Mouse (Mus musculus) small intestine, adult 2 months (tissue): ENCODE results near the gene Tsc2. TPM values are rescaled to one million over a fixed set of nuclear protein-coding genes. Genes with fewer than 3 reads are reported as not detected.

Source experiments
- H3K27ac ChIP-seq: fragments of 200-500 bp; 2 replicates; pipeline ENCODE4 v1.5.1; 2012; ENCODE audit warnings: low read depth, low read length, control low read depth, inconsistent platforms; ENCODE audit not compliant: insufficient read depth
- H3K27me3 ChIP-seq: fragments of 200-500 bp; 2 replicates; pipeline ENCODE4 v1.6.1; 2012; ENCODE audit warnings: mild to moderate bottlenecking, moderate library complexity, low read length, inconsistent platforms; ENCODE audit not compliant: control insufficient read depth, insufficient read depth
- H3K36me3 ChIP-seq: fragments of 200-500 bp; 2 replicates; pipeline ENCODE4 v1.6.1; 2012; ENCODE audit warnings: mild to moderate bottlenecking, low read length, control low read depth, inconsistent platforms; ENCODE audit not compliant: control insufficient read depth, insufficient read depth
- H3K4me1 ChIP-seq: fragments of 200-500 bp; 2 replicates; pipeline ENCODE4 v1.6.1; 2012; ENCODE audit warnings: low read length, inconsistent platforms, mixed read lengths; ENCODE audit not compliant: control insufficient read depth, insufficient read depth, insufficient read length
- H3K4me3 ChIP-seq: fragments of 200-500 bp; 2 replicates; pipeline ENCODE4 v1.5.1; 2012; ENCODE audit warnings: low read depth, mild to moderate bottlenecking, control low read depth, inconsistent platforms, low read length, moderate library complexity
- CTCF ChIP-seq: fragments of 200-500 bp; IDR thresholded peaks from 2 replicates; pipeline ENCODE4 v1.5.1; 2012; ENCODE audit warnings: low read depth, mild to moderate bottlenecking, control low read depth, inconsistent platforms, low read length, moderate library complexity, mixed read lengths; ENCODE audit not compliant: insufficient replicate concordance, insufficient read length; ENCODE audit errors: extremely low read depth
- POLR2A ChIP-seq: fragments of 200-500 bp; IDR thresholded peaks from 2 replicates; pipeline ENCODE4 v1.6.1; 2012; ENCODE audit warnings: low read depth, mild to moderate bottlenecking, control low read depth, inconsistent platforms, low read length, moderate library complexity
- WGBS: fragments of 180-500 bp; shearing (Covaris S2); methylation state at CpG from one replicate; pipeline ENCODE4 v1.1.7; 2018; 5-methylcytosine and 5-hydroxymethylcytosine counted together
- polyA plus RNA-seq: library from polyadenylated mRNA; depleted of rRNA; stranded (reverse); fragments of >200 nt; gene quantifications from 2 replicates; pipeline ENCODE4 v1.2.3, GENCODE M21; 2012

Tsc2 gene
- polyA plus RNA-seq, 1 experiment: 83.5 TPM

- Histone ChIP-seq H3K4me1 (peaks cover 6% of the 10 kb centered on the region), H3K4me3 (peak overlapping the region; percentile 74), H3K36me3 (peaks cover 7% of the 10 kb centered on the region), H3K27ac (peak overlapping the region; percentile 72), H3K27me3 (no peaks in the 10 kb centered on the region)
- WGBS: 4% methylated on average over 22 of the region's 22 CpGs
- no peak for TF ChIP-seq CTCF
- no peak for TF ChIP-seq POLR2A
Measured at GRCm38 (mm10) chr17:24632813-24633449, 501 bp upstream of the Tsc2 start.

GRCm38 (mm10) chr17:24630072-24630471 is 2.4 kb downstream of the Tsc2 start:
- Histone ChIP-seq H3K4me3 (no peak overlapping the region), H3K4me1 (peaks cover 6% of the 10 kb centered on the region), H3K27me3 (no peaks in the 10 kb centered on the region), H3K27ac (no peak overlapping the region), H3K36me3 (peaks cover 26% of the 10 kb centered on the region)
- TF ChIP-seq POLR2A (no peak), CTCF (no peak)
- 90% methylated on average over 14 of the region's 14 CpGs for WGBS

- Histone ChIP-seq H3K4me1 (peaks cover 6% of the 10 kb centered on the region; the same call in 1 of the 2 replicates), H3K36me3 (peaks cover 34% of the 10 kb centered on the region), H3K27me3 (no peaks in the 10 kb centered on the region), H3K27ac (no peak overlapping the region), H3K4me3 (no peak overlapping the region)
- 33% methylated on average over 5 of the region's 5 CpGs for WGBS
- peak; percentile 20; the same call in 1 of the 2 replicates for TF ChIP-seq POLR2A
- TF ChIP-seq CTCF: peak; percentile 97; the same call in 1 of the 2 replicates
Measured at GRCm38 (mm10) chr17:24628646-24629045, 3.8 kb downstream of the Tsc2 start.

- no peak overlapping the region for H3K4me3 ChIP-seq
- 89% methylated on average over 8 of the region's 8 CpGs for WGBS
- no peak overlapping the region for H3K27ac ChIP-seq
- H3K27me3 ChIP-seq: no peaks in the 10 kb centered on the region
- TF ChIP-seq CTCF: no peak
- no peak for TF ChIP-seq POLR2A
- H3K4me1 ChIP-seq: no peaks in the 10 kb centered on the region
- peaks cover 63% of the 10 kb centered on the region for H3K36me3 ChIP-seq
Measured at GRCm38 (mm10) chr17:24625472-24625871, 7.0 kb downstream of the Tsc2 start.

GRCm38 (mm10) chr17:24617561-24618194 is 14.8 kb downstream of the Tsc2 start:
- TF ChIP-seq POLR2A (no peak), CTCF (no peak)
- Histone ChIP-seq H3K4me3 (no peak overlapping the region), H3K36me3 (peaks cover 72% of the 10 kb centered on the region), H3K4me1 (no peaks in the 10 kb centered on the region), H3K27ac (no peak overlapping the region), H3K27me3 (no peaks in the 10 kb centered on the region)
- WGBS: 84% methylated on average over 14 of the region's 14 CpGs

- H3K27ac ChIP-seq: no peak overlapping the region
- no peak for TF ChIP-seq CTCF
- no peak for TF ChIP-seq POLR2A
Measured at GRCm38 (mm10) chr17:24610711-24611110, 21.7 kb downstream of the Tsc2 start.

GRCm38 (mm10) chr17:24608874-24609273 is 23.6 kb downstream of the Tsc2 start:
- H3K36me3 ChIP-seq: peaks cover 40% of the 10 kb centered on the region
- WGBS: 88% methylated on average over 8 of the region's 8 CpGs
- no peak for TF ChIP-seq POLR2A
- no peak for TF ChIP-seq CTCF
- no peaks in the 10 kb centered on the region for H3K4me1 ChIP-seq
- H3K4me3 ChIP-seq: no peak overlapping the region
- no peaks in the 10 kb centered on the region for H3K27me3 ChIP-seq
- H3K27ac ChIP-seq: no peak overlapping the region

More at GRCm38 (mm10) chr17:24610711-24611110, 21.7 kb downstream of the Tsc2 start:
- H3K4me1 ChIP-seq: no peaks in the 10 kb centered on the region
- H3K36me3 ChIP-seq: peaks cover 46% of the 10 kb centered on the region
- H3K4me3 ChIP-seq: no peak overlapping the region
- H3K27me3 ChIP-seq: no peaks in the 10 kb centered on the region
- WGBS: 52% methylated on average over 2 of the region's 2 CpGs
